Mouse (Mus musculus) hindbrain, embryonic 16.5 days (tissue): Measurements from ENCODE around the gene Dnah1. TPM values are rescaled to one million over a fixed set of nuclear protein-coding genes. Genes with fewer than 3 reads are reported as not detected.
A peak's percentile ranks its signal among the peaks of the same experiment; 100 is the strongest.

Experiments
- ATAC-seq: fragments of 200-750 bp; cut with Nextera tagmentation; 2 replicates; pipeline ENCODE4 v1.8.0; 2017; ENCODE audit warnings: moderate TSS enrichment, moderate library complexity
- H3K27ac ChIP-seq: fragments of 300-500 bp; sonication (generic); 2 replicates; pipeline ENCODE4 v1.5.1; 2014; ENCODE audit warnings: low read depth, mild to moderate bottlenecking, control low read depth, low read length, moderate library complexity
- H3K27me3 ChIP-seq: fragments of 300-500 bp; sonication (generic); replicated peaks from 2 replicates; pipeline ENCODE4 v1.6.1; 2014; ENCODE audit warnings: low read length; ENCODE audit not compliant: control insufficient read depth, insufficient read depth
- H3K36me3 ChIP-seq: fragments of 300-500 bp; sonication (generic); 2 replicates; pipeline ENCODE4 v1.6.1; 2014; ENCODE audit warnings: mild to moderate bottlenecking, low read length, moderate library complexity, mixed read lengths; ENCODE audit not compliant: control insufficient read depth, insufficient read depth
- H3K4me1 ChIP-seq: fragments of 300-500 bp; sonication (generic); 2 replicates; pipeline ENCODE4 v1.6.1; 2014; ENCODE audit warnings: low read depth, low read length; ENCODE audit not compliant: control insufficient read depth, insufficient read depth
- H3K4me2 ChIP-seq: fragments of 300-500 bp; sonication (generic); 2 replicates; pipeline ENCODE4 v1.6.1; 2014; ENCODE audit warnings: mild to moderate bottlenecking, low read length, control low read depth, moderate library complexity
- H3K4me3 ChIP-seq: fragments of 300-500 bp; sonication (generic); 2 replicates; pipeline ENCODE4 v1.5.1; 2014; ENCODE audit warnings: mild to moderate bottlenecking, low read length, control low read depth, moderate library complexity
- H3K9ac ChIP-seq: fragments of 300-500 bp; sonication (generic); 2 replicates; pipeline ENCODE4 v1.6.1; 2014; ENCODE audit warnings: low read depth, mild to moderate bottlenecking, control low read depth, low read length, moderate library complexity
- H3K9me3 ChIP-seq: fragments of 300-500 bp; sonication (generic); 2 replicates; pipeline ENCODE4 v1.6.1; 2014; ENCODE audit warnings: mild to moderate bottlenecking, low read length, moderate library complexity; ENCODE audit not compliant: control insufficient read depth
- whole genome bisulfite sequencing: fragments of 180-500 bp; shearing (Covaris S2); extraction: QIAGEN DNeasy Blood & Tissue Kit; methylation state at CpG from one replicate; pipeline ENCODE4 v1.1.7; 2014; 5-methylcytosine and 5-hydroxymethylcytosine counted together
- polyA plus RNA-seq: library from polyadenylated mRNA; unstranded; fragments of >200 nt; fragmentation: Nextera tagmentation; extraction: Ambion mirVana; gene quantifications from 2 replicates; pipeline ENCODE4 v1.2.1, GENCODE M21; 2015

Dnah1 gene
- polyA plus RNA-seq, 1 experiment from 2014 or later, result 3.7 TPM

- ATAC-seq, result peak; percentile 93
- WGBS, result 0% methylated on average over 58 of the region's 75 CpGs
- H3K9ac ChIP-seq, result peak within 1 kb of the TSS; percentile 94
These were observed 72.6 kb downstream of the Dnah1 start, which contains the start of the genes Phf7 and Bap1 for GRCm38 (mm10) chr14:31251084-31251604. TSS of gene Phf7 (minus strand) at chr14:31251317. TSS of gene Bap1 (plus strand) at chr14:31251450.

GRCm38 (mm10) chr14:31250222-31251083, 73.2 kb downstream of the Dnah1 start:
- peak; percentile 85 for ATAC-seq
- 20% methylated on average over 38 of the region's 38 CpGs for WGBS

More at GRCm38 (mm10) chr14:31251084-31251604, 72.6 kb downstream of the Dnah1 start, which contains the start of the genes Phf7 and Bap1:
- Histone ChIP-seq H3K27me3 (no peaks in the 10 kb centered on the region), H3K9me3 (no peaks in the 10 kb centered on the region), H3K4me2 (peak within 1 kb of the TSS; percentile 77), H3K4me3 (peak within 1 kb of the TSS; percentile 87), H3K36me3 (peaks cover 23% of the 10 kb centered on the region), H3K4me1 (peaks cover 9% of the 10 kb centered on the region), H3K27ac (peak within 1 kb of the TSS; percentile 94)

GRCm38 (mm10) chr14:31248396-31248795, 75.3 kb downstream of the Dnah1 start:
- no peaks in the 10 kb centered on the region for H3K9me3 ChIP-seq
- no peak overlapping the region for H3K4me3 ChIP-seq
- no peak overlapping the region for H3K27ac ChIP-seq
- WGBS, result 95% methylated on average over 6 of the region's 6 CpGs
- no peak overlapping the region for H3K4me2 ChIP-seq
- H3K9ac ChIP-seq, result no peak overlapping the region
- H3K4me1 ChIP-seq, result peaks cover 9% of the 10 kb centered on the region
- no peak for ATAC-seq
- H3K36me3 ChIP-seq, result no peaks in the 10 kb centered on the region
- no peaks in the 10 kb centered on the region for H3K27me3 ChIP-seq

More at GRCm38 (mm10) chr14:31250222-31251083, 73.2 kb downstream of the Dnah1 start:
- Histone ChIP-seq H3K27ac (peak overlapping the region; percentile 94), H3K4me3 (peak overlapping the region; percentile 87), H3K4me2 (peak overlapping the region; percentile 59), H3K36me3 (peaks cover 17% of the 10 kb centered on the region), H3K4me1 (peaks cover 9% of the 10 kb centered on the region), H3K9me3 (no peaks in the 10 kb centered on the region), H3K9ac (peak overlapping the region; percentile 89), H3K27me3 (no peaks in the 10 kb centered on the region)

- ATAC-seq, result no peak
- no peaks in the 10 kb centered on the region; the same call in 1 of the 2 replicates for H3K4me1 ChIP-seq
- H3K27ac ChIP-seq, result no peak overlapping the region
- no peak overlapping the region for H3K9ac ChIP-seq
- no peak overlapping the region for H3K4me3 ChIP-seq
- H3K4me2 ChIP-seq, result no peak overlapping the region
- 89% methylated on average over 1 of the region's 1 CpGs for WGBS
- no peaks in the 10 kb centered on the region for H3K36me3 ChIP-seq
- no peaks in the 10 kb centered on the region for H3K9me3 ChIP-seq
- no peaks in the 10 kb centered on the region for H3K27me3 ChIP-seq
These were observed 77.8 kb downstream of the Dnah1 start for GRCm38 (mm10) chr14:31245946-31246345.

- Histone ChIP-seq H3K27me3 (no peaks in the 10 kb centered on the region), H3K4me3 (no peak overlapping the region), H3K9me3 (no peaks in the 10 kb centered on the region), H3K27ac (no peak overlapping the region), H3K36me3 (no peaks in the 10 kb centered on the region), H3K4me1 (no peaks in the 10 kb centered on the region), H3K4me2 (no peak overlapping the region), H3K9ac (no peak overlapping the region)
- ATAC-seq, result no peak
- 69% methylated on average over 1 of the region's 1 CpGs for WGBS
These were observed 78.9 kb downstream of the Dnah1 start for GRCm38 (mm10) chr14:31244777-31245176.

GRCm38 (mm10) chr14:31240528-31240927, 83.2 kb downstream of the Dnah1 start:
- 74% methylated on average over 3 of the region's 3 CpGs for WGBS
- Histone ChIP-seq H3K27ac (no peak overlapping the region), H3K27me3 (no peaks in the 10 kb centered on the region), H3K9ac (no peak overlapping the region), H3K4me3 (no peak overlapping the region), H3K4me1 (no peaks in the 10 kb centered on the region), H3K36me3 (no peaks in the 10 kb centered on the region), H3K9me3 (no peaks in the 10 kb centered on the region), H3K4me2 (no peak overlapping the region)
- no peak for ATAC-seq

- Histone ChIP-seq H3K9ac (no peak overlapping the region), H3K27ac (no peak overlapping the region), H3K36me3 (no peaks in the 10 kb centered on the region), H3K4me1 (no peaks in the 10 kb centered on the region), H3K9me3 (no peaks in the 10 kb centered on the region), H3K4me3 (no peak overlapping the region), H3K27me3 (no peaks in the 10 kb centered on the region), H3K4me2 (no peak overlapping the region)
- ATAC-seq, result no peak
- 83% methylated on average over 7 of the region's 7 CpGs for WGBS
These were observed 86.4 kb downstream of the Dnah1 start for GRCm38 (mm10) chr14:31237101-31237882.

GRCm38 (mm10) chr14:31233996-31234591, 89.6 kb downstream of the Dnah1 start:
- Histone ChIP-seq H3K4me3 (no peak overlapping the region), H3K4me2 (peak overlapping the region; percentile 29), H3K27ac (no peak overlapping the region), H3K9ac (peak overlapping the region; percentile 25; the same call in 1 of the 2 replicates), H3K9me3 (no peaks in the 10 kb centered on the region), H3K36me3 (no peaks in the 10 kb centered on the region), H3K4me1 (no peaks in the 10 kb centered on the region), H3K27me3 (no peaks in the 10 kb centered on the region)
- 0 out of 2 replicates have a peak, but pooled peaks have one; percentile 30 for ATAC-seq
- WGBS, result 20% methylated on average over 11 of the region's 11 CpGs
